Comparison of ENCODE assay signal across 9 mouse cellular contexts in genomic region chr17:42613043-42613737, GRCm38 (mm10). TPM values are rescaled to one million over a fixed set of nuclear protein-coding genes. Genes with fewer than 3 reads are reported as not detected.
DNase-seq lines count a peak whose midpoint lies in the region; ATAC-seq and TF ChIP-seq lines count a peak whose summit lies in the region.
"Had no signal": no experiment of that assay in that cellular context is flagged by ENCODE, and none has a peak within 500 bp of the region (broad histone marks: within the 10 kb centered on the region; RNA-seq: fewer than 3 reads in every experiment).

No protein-coding gene starts in this region.

- peak; percentile 38 for TF ChIP-seq RAD21 in MEL (IDR thresholded peaks at IDR 0.05; ENCODE audit: low read depth, low read length)

- no peak overlapping the region for H3K4me2 ChIP-seq in stomach, postnatal 0 days (replicated peaks; ENCODE audit: low read depth)
- H3K4me2 ChIP-seq: limb, embryonic 15.5 days had no signal

- no peaks in the 10 kb centered on the region for H3K36me3 ChIP-seq in MEL (ENCODE audit: control insufficient read depth in 1 of 2, insufficient read depth in 2 of 2, low read length in 2 of 2)
- no peaks in the 10 kb centered on the region for H3K36me3 ChIP-seq in stomach, postnatal 0 days (ENCODE audit: control insufficient read depth, insufficient read depth, low read length)
- H3K36me3 ChIP-seq: limb, embryonic 15.5 days had no signal

- peak; percentile 50 for DNase-seq in gastrocnemius, adult 18-20 months (ENCODE audit: low spot score)
- DNase-seq in gastrocnemius, postnatal 14 days, result no peak
- peak; percentile 45 for DNase-seq in MEL (ENCODE audit: low read depth, low spot score)
- peak; percentile 69 to 81 for DNase-seq in cerebellum, postnatal 10 days
- peak; percentile 68 to 73 for DNase-seq in heart, postnatal 10 days
- DNase-seq in layer of hippocampus, adult 9-10 months (ENCODE audit: low spot score), result peak; percentile 78
- no peak for DNase-seq in stomach, postnatal 0 days (ENCODE audit: low spot score)

- no peaks in the 10 kb centered on the region for H3K4me1 ChIP-seq in MEL (ENCODE audit: control insufficient read depth in 1 of 2, insufficient read depth in 2 of 2, low read length in 2 of 2)
- no peaks in the 10 kb centered on the region for H3K4me1 ChIP-seq in stomach, postnatal 0 days (replicated peaks; ENCODE audit: control insufficient read depth, insufficient read depth)
- H3K4me1 ChIP-seq: limb, embryonic 15.5 days had no signal

- H3K9ac ChIP-seq in MEL (ENCODE audit: control insufficient read depth, low read depth, low read length, poor library complexity, severe bottlenecking), result no peak overlapping the region
- no peak overlapping the region for H3K9ac ChIP-seq in stomach, postnatal 0 days (ENCODE audit: low read length)
- H3K9ac ChIP-seq: limb, embryonic 15.5 days had no signal

- no peak overlapping the region for H3K27ac ChIP-seq in MEL (ENCODE audit: control insufficient read depth, low read depth, low read length)
- H3K27ac ChIP-seq in stomach, postnatal 0 days (replicated peaks), result no peak overlapping the region
- H3K27ac ChIP-seq: limb, embryonic 15.5 days had no signal

- intact Hi-C loops in gastrocnemius, postnatal 14 days (cut with DNase I; ENCODE audit: low total_unique reads), result no loop called here
- intact Hi-C loops in heart, postnatal 10 days (cut with DNase I), result loop anchor here (1.0 to 5.0 kb wide), 2 partner anchors 169 to 329 kb away; no protein-coding TSS in a partner anchor

- no peak for TF ChIP-seq EP300 in MEL (IDR thresholded peaks at IDR 0.05; ENCODE audit: low read depth in 1 of 2, low read length in 2 of 2)
- no peak for TF ChIP-seq EP300 in stomach, postnatal 0 days (optimal IDR thresholded peaks at IDR 0.05)

- no peaks in the 10 kb centered on the region for H3K79me2 ChIP-seq in MEL (ENCODE audit: control insufficient read depth, insufficient read depth, low read length, poor library complexity)

- TF ChIP-seq CTCF in MEL (IDR thresholded peaks at IDR 0.05 in 2 of 3, conservative IDR thresholded peaks at IDR 0.05 in 1 of 3; ENCODE audit: control insufficient read depth in 1 of 3, insufficient read depth in 1 of 3, low read depth in 2 of 3, low read length in 3 of 3, poor library complexity in 1 of 3, severe bottlenecking in 1 of 3), result peak in 2 of 3 experiments; percentile 38 to 64; a peak in 4 of 6 replicates
- TF ChIP-seq CTCF in stomach, postnatal 0 days (IDR thresholded peaks at IDR 0.05; ENCODE audit: low read depth), result peak; percentile 82

- ATAC-seq in megakaryocyte progenitor cell, adult 5-6 weeks (replicated peaks; ENCODE audit: poor library complexity), result peak; percentile 80
- ATAC-seq in stomach, postnatal 0 days (ENCODE audit: low FRiP score, low TSS enrichment), result no peak

- no peaks in the 10 kb centered on the region for H3K27me3 ChIP-seq in MEL (ENCODE audit: control insufficient read depth in 1 of 2, insufficient read depth in 2 of 2, low read length in 2 of 2)
- no peaks in the 10 kb centered on the region for H3K27me3 ChIP-seq in stomach, postnatal 0 days (ENCODE audit: control insufficient read depth, insufficient read depth, low read length)
- H3K27me3 ChIP-seq: limb, embryonic 15.5 days had no signal

- TF ChIP-seq POLR2A in MEL (IDR thresholded peaks at IDR 0.05; ENCODE audit: control insufficient read depth in 1 of 2, insufficient read depth in 1 of 2, low read depth in 1 of 2, low read length in 2 of 2, poor library complexity in 1 of 2), result no peak

- 35% methylated on average over 6 of the region's 6 CpGs for WGBS in stomach, postnatal 0 days

- H3K4me3 ChIP-seq in MEL (ENCODE audit: control insufficient read depth in 1 of 2, insufficient read depth in 1 of 2, low read depth in 2 of 2, low read length in 2 of 2), result no peak overlapping the region
- no peak overlapping the region for H3K4me3 ChIP-seq in stomach, postnatal 0 days (ENCODE audit: low read depth, low read length)
- H3K4me3 ChIP-seq: limb, embryonic 15.5 days had no signal

- H3K9me3 ChIP-seq in MEL (replicated peaks; ENCODE audit: insufficient read depth, low read length), result no peaks in the 10 kb centered on the region
- H3K9me3 ChIP-seq in stomach, postnatal 0 days (ENCODE audit: control insufficient read depth, low read length), result no peaks in the 10 kb centered on the region
- H3K9me3 ChIP-seq: limb, embryonic 15.5 days had no signal

TF ChIP-seq in MEL, 35 proteins besides CTCF, POLR2A, EP300 and RAD21:
- TF ChIP-seq ZC3H11A (IDR thresholded peaks at IDR 0.05; ENCODE audit: low read depth, low read length), result peak; percentile 18; the same call in 1 of the 2 replicates
- peak; percentile 62 for TF ChIP-seq SMC3 (IDR thresholded peaks at IDR 0.05; ENCODE audit: low read depth, low read length)
- no peak for TF ChIP-seq USF1 (IDR thresholded peaks at IDR 0.05; ENCODE audit: low read depth, low read length)

RNA-seq across cellular contexts. Expression of gene Opn5, which starts 2.0 kb away (rescaled TPM):
- total RNA-seq in gastrocnemius, adult 18-20 months (2021), result not detected
- not detected for total RNA-seq in gastrocnemius, postnatal 14 days (2021)
- total RNA-seq in MEL (2012; rRNA removed), result not detected in 2 replicates
- not detected for polyA plus RNA-seq in MEL (2012; ENCODE audit: insufficient read depth in 1 of 2, insufficient read length in 2 of 2, low read depth in 1 of 2, low replicate concordance in 2 of 2, missing spikeins in 1 of 2)
- total RNA-seq in heart, postnatal 10 days (2021), result not detected
- total RNA-seq in megakaryocyte progenitor cell, adult 5-6 weeks (2015), result not detected in 2 replicates
- not detected in 2 replicates for total RNA-seq in megakaryocyte progenitor cell, adult 5-6 weeks (2017)
- not detected in 2 replicates for polyA plus RNA-seq in stomach, postnatal 0 days (2015; fragmentation: Nextera tagmentation; extraction: Ambion mirVana)
- polyA plus RNA-seq: limb, embryonic 15.5 days had no signal

Comparison
In these comparisons a context has a peak if more than half of its experiments do, and no peak if none do; other contexts are left out.
1. DNase-seq: peak in gastrocnemius, adult 18-20 months (single experiment), MEL (single experiment), cerebellum, postnatal 10 days (2 of 2), heart, postnatal 10 days (2 of 2) and layer of hippocampus, adult 9-10 months (single experiment); none in gastrocnemius, postnatal 14 days (single experiment) and stomach, postnatal 0 days (single experiment).